Mouse (Mus musculus) heart, adult 2 months (tissue): ENCODE measurements around the gene Lrch3.

Experiments
- CTCF ChIP-seq: fragments of 200-600 bp; IDR thresholded peaks from 2 replicates; pipeline ENCODE4 v1.8.1; 2022; ENCODE audit warnings: antibody characterized with exemption, mild to moderate bottlenecking, moderate library complexity
- EP300 ChIP-seq: fragments of 200-500 bp; IDR thresholded peaks from 2 replicates; pipeline ENCODE4 v1.6.1; 2011; ENCODE audit warnings: low read depth, low read length, control low read depth; ENCODE audit not compliant: insufficient read depth
- POLR2A ChIP-seq: fragments of 200-500 bp; IDR thresholded peaks from 2 replicates; pipeline ENCODE4 v1.6.1; 2011; ENCODE audit warnings: mild to moderate bottlenecking, low read depth, low read length, control low read depth; ENCODE audit not compliant: insufficient read depth

DNA sequence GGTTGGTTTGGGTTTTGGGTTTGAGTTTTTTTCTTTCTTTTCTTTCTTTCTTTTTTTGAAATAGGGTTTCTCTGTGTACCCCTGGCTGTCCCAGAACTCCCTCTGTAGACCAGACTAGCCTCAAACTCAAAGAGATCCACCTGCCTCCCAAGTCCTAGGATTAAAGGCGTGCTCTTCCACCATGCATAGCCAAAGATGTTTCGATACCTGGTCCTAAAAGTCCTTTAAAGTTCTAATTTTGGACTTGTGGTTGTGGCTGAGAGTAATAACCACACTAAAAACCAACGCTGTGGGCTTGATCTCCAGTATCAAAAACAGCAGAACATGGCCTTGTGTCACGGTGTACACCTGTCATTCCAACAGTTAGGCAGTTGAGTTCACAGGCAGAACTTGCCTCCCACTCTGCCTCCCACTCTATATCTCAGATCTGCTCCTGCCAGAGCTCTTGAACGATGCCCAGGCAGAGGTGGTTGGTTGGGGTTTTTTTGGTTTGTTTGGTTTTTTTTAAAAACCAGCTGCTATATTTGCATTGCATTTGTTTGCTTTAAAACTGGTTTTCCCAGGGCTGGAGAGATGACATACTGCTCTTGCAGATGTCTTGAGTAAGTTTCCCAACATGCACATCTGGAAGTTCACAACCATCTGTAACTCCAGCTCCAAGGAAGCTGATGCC lies 103.9 kb downstream of the Lrch3 start:
- TF ChIP-seq POLR2A, result no peak
- TF ChIP-seq CTCF, result no peak
- no peak for TF ChIP-seq EP300
